Mouse (Mus musculus): ENCODE results near the gene Myo1d.

Gene Myo1d

GRCm38 (mm10) chr11:80791677-80792432 lies 12.0 kb upstream of the Myo1d start:
- TF ChIP-seq GATA4 (IDR thresholded peaks at IDR 0.05; ENCODE audit: insufficient replicate concordance, low read length), result no peak

GRCm38 (mm10) chr11:80790413-80790812 lies 10.6 kb upstream of the Myo1d start:
- TF ChIP-seq GATA4 (IDR thresholded peaks at IDR 0.05; ENCODE audit: insufficient replicate concordance, low read length), result no peak

GRCm38 (mm10) chr11:80789647-80790240 lies 9.9 kb upstream of the Myo1d start:
- no peak for TF ChIP-seq GATA4 (IDR thresholded peaks at IDR 0.05; ENCODE audit: insufficient replicate concordance, low read length)

- TF ChIP-seq GATA4 (IDR thresholded peaks at IDR 0.05; ENCODE audit: insufficient replicate concordance, low read length), result peak; percentile 73
These were observed 5.8 kb upstream of the Myo1d start for GRCm38 (mm10) chr11:80785672-80786071.

- TF ChIP-seq GATA4 (IDR thresholded peaks at IDR 0.05; ENCODE audit: insufficient replicate concordance, low read length), result no peak
These were observed 4.5 kb upstream of the Myo1d start for GRCm38 (mm10) chr11:80784294-80784743.

- no peak for TF ChIP-seq GATA4 (IDR thresholded peaks at IDR 0.05; ENCODE audit: insufficient replicate concordance, low read length)
These were observed 3.6 kb upstream of the Myo1d start for GRCm38 (mm10) chr11:80783460-80783859.

- TF ChIP-seq GATA4 (IDR thresholded peaks at IDR 0.05; ENCODE audit: insufficient replicate concordance, low read length), result no peak
These were observed 1.7 kb upstream of the Myo1d start for GRCm38 (mm10) chr11:80781535-80781934.

- no peak for TF ChIP-seq GATA4 (IDR thresholded peaks at IDR 0.05; ENCODE audit: insufficient replicate concordance, low read length)
These were observed 804 bp downstream of the Myo1d start for GRCm38 (mm10) chr11:80778916-80779526.

GRCm38 (mm10) chr11:80778157-80778556 lies 1.7 kb downstream of the Myo1d start:
- TF ChIP-seq GATA4 (IDR thresholded peaks at IDR 0.05; ENCODE audit: insufficient replicate concordance, low read length), result no peak

- TF ChIP-seq GATA4 (IDR thresholded peaks at IDR 0.05; ENCODE audit: insufficient replicate concordance, low read length), result no peak
These were observed 2.1 kb downstream of the Myo1d start for GRCm38 (mm10) chr11:80777708-80778107.

GRCm38 (mm10) chr11:80775535-80775934 lies 4.3 kb downstream of the Myo1d start:
- TF ChIP-seq GATA4 (IDR thresholded peaks at IDR 0.05; ENCODE audit: insufficient replicate concordance, low read length), result no peak

GRCm38 (mm10) chr11:80772595-80773210 lies 7.1 kb downstream of the Myo1d start:
- TF ChIP-seq GATA4 (IDR thresholded peaks at IDR 0.05; ENCODE audit: insufficient replicate concordance, low read length), result no peak

GRCm38 (mm10) chr11:80771596-80772250 lies 8.1 kb downstream of the Myo1d start:
- TF ChIP-seq GATA4 (IDR thresholded peaks at IDR 0.05; ENCODE audit: insufficient replicate concordance, low read length), result no peak

- no peak for TF ChIP-seq GATA4 (IDR thresholded peaks at IDR 0.05; ENCODE audit: insufficient replicate concordance, low read length)
These were observed 8.6 kb downstream of the Myo1d start for GRCm38 (mm10) chr11:80771186-80771585.

- TF ChIP-seq GATA4 (IDR thresholded peaks at IDR 0.05; ENCODE audit: insufficient replicate concordance, low read length), result no peak
These were observed 12.6 kb downstream of the Myo1d start for GRCm38 (mm10) chr11:80767320-80767617.

Data from liver, adult (tissue).